Mouse (Mus musculus): Measurements from ENCODE around the gene Crybb3.
A peak's percentile ranks its signal among the peaks of the same experiment; 100 is the strongest.

Crybb3 gene

DNA sequence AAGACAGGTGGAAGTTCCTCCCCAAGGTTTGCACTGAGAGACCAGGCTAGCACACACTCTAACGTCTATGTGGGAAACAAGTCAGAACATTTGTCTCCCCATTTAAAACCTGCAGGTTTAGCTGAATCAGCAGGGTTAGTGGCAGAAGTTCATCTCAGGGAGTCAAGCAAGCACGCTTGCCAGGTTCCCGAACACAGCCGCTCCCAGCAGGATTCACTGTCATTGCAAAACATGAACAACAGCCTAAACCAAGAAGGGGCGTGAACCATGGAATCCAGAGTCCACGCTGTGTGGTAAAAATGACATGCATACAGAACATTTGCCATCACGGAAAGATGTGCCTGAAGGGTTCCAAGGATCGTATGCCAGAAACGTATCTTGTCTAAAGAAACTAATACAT lies 23.7 kb upstream of the Crybb3 start:
- DNase-seq (ENCODE audit: low read depth, low spot score) = no peak

DNA sequence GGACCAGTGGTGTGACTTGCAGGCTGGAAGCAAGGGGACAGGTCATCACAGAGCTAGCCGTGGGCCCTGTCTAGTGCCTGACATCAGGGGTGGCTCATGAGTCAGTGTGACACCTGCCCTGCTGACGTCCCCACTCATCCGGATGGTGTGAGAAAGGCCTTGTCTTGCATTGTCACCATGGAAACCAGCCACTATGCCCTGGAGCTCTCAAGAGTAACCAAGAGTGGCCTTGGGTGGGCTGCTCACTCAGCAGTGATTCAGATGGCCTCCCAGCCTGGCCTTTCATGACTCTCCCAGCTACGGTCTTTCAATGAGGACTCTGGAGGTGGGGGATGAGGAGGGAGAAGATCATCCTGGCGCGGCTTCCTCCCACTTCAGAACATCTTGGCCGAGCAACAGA lies 21.1 kb upstream of the Crybb3 start:
- DNase-seq (ENCODE audit: low read depth, low spot score) = no peak

DNA sequence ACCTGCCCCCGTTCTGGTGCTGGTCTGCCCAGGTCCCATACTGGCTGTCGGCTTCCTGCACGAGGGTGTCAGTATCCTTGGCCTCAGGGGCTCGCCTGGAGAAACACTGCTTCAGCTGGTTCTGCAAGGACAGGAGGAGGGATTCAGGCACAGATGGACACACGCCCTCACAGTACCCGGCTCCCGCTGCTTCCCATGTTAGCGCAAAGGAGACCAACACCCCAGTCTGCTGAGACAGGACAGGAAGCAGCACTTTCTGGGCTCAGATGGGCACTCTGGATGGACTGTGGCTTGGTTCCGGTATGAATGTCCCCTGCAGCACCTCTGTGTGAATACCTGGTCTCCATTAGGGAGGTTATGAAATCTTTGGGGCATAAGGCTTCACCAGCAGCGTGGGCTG lies 20.1 kb upstream of the Crybb3 start:
- DNase-seq (ENCODE audit: low read depth, low spot score) = no peak

DNA sequence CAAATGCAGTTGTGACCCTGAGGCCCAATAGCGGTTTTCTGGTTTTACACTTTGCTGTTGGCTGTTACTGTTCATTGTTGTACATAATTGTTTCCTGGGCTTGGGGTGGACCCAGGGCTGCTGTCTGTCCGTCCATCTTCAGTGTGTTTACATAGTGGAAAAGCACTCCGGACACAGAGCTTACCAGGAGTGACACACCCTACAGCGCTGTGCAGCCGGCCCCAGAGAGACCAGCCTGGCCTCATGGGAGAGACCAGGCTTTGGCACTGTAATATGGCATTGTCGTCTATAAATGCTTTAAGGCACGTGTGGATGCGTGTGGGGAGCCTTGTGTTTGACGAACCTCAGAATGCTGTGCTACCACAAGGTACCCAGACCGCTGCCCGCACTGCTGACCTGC lies 19.0 kb upstream of the Crybb3 start:
- DNase-seq (ENCODE audit: low read depth, low spot score) = no peak

DNA sequence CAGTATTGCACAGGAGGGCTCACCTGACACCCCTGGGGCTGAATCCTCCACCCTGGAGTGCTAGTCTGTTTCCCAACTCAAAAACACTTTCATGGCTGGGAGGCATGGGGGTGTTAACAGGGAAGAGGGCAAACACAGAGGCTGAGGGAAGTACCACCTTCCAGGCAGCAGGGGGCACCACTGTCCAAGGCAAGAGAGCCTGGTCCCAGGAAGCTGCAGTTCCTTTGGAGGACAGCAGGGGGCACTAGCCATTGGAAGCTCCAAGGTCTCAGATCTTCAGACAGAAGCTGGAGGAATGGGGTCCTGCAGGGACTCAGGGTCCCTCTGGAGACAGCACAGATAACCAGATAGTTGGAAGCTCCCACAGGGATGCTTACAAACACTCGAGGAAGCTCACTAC lies 18.2 kb upstream of the Crybb3 start:
- DNase-seq (ENCODE audit: low read depth, low spot score) = peak; percentile 51

DNA sequence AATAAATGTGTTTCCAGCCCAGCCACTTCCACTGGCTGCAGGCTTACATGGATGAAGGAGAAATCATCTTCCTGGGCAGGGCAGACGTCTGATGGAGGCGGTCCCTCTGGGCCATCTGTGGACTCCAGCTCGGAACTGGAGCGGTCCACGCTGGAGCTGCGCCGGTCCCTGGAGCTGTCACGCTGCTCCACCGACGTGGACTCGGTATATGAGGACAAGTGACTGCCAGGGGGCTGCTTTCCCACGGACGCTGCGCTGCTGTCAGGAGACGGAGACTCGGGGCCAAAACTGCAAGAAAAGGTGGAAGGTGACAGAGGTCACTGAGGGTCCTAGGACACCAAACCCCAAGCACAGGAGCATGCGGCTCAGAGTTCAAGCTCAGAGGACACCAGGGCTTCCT lies 16.2 kb upstream of the Crybb3 start:
- no peak for DNase-seq (ENCODE audit: low read depth, low spot score)

DNA sequence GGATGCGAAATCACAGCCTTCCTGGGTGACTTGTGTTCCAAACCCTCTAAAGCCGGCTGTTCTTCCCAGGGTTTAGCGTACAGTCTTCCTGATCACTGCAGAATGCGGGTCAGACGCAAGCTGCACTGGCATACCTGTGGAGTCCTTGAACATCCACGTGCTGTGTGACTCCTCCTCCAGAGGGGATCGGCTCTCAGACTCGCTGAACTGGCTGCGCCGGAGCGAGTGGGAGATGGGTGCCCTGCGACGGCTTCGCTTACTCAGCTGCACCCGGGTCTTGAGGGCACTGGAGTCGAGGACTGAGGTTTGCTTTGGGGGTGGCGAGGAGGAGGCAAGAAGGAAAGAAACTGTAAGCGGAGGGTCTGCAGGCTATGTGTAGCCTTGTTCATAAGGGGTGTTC lies 14.1 kb upstream of the Crybb3 start:
- DNase-seq (ENCODE audit: low read depth, low spot score) = no peak

DNA sequence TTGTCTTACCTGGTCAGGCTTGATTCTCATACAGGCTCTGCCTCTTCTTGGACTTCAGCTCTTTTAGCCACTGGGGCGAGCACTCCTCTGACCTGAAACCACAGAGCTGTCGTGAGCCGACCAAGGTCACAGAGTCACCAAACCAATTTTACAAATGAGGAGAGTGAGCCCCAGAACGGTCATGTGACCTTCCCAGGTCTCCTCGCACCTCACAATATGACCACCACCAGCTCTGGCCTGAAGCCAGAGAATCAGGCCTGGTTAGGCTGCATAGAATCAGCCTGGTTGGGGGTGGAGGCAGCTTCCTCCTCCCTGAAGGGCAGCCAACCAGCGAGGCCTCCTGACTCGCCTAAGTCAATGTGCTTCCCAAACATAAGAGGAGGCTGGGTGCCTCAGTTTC lies 11.0 kb upstream of the Crybb3 start:
- DNase-seq (ENCODE audit: low read depth, low spot score) = no peak

DNA sequence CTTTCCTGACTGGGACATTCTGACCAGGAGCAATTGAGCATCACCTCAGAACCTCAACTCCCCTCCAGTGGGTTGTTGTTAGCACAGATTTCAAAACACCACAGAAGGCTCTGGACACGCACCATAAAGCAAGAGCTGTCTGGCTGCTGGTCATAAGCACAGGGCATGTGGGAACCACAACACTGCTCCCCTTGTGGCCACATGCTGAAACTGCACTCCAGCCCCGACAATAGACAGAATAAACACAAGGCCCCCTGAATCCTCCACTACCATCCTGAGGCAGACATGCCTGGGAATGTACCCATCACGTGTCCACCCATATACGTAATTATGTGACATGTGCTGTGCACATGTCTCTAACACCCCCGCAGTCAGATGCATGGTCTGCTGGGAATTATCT lies 9.8 kb upstream of the Crybb3 start:
- no peak for DNase-seq (ENCODE audit: low read depth, low spot score)

DNA sequence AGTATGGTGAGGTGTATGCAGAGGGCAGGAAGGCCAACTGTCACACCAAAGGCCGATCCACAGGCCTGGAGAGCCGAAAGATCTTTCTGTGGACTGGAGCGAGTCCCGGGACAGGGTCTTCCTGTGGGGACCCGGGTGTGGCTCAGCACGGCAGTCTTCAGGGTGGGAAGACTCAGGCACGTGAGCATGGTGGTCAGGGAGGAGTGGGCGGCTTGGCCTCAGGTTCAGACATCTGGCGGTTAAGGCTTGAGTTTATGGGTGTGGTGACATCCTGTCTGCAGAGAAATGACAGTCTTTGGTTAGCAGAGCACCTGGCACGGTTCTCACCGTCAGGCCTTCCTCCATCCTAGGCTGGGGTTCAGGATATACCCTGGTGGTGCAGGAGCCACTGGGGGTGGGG lies 9.4 kb upstream of the Crybb3 start:
- DNase-seq (ENCODE audit: low read depth, low spot score) = no peak

DNA sequence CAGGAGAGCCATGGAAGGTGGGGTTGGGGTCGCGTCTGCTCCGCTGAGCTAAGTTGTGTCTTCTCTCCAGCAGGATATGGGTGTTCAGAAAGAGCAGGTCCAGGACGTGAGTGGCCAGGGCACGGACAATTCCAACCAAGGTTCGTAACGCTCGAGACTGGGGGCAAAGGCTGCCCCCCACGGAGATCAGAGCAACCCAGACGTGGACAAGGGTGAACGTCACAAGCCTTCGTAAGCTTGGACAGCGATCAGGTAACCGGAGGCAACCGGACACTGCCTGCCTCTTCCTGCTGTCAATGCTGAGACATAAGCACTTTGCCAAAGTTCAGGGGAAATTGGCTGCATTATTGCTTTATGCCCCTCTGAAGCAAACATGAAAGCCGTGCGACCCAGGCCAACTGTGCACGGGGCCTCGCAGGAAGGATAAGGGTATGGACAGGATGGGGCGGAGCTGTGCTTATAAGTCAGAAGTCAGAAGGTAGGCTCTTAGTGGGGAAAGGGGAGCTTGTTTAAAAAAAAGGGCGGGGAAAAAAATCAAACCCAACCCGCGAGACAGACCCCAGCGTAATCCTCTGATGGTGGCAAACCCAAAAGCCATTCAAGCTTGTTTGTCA lies 8.8 kb upstream of the Crybb3 start:
- no peak for DNase-seq (ENCODE audit: low read depth, low spot score)

DNA sequence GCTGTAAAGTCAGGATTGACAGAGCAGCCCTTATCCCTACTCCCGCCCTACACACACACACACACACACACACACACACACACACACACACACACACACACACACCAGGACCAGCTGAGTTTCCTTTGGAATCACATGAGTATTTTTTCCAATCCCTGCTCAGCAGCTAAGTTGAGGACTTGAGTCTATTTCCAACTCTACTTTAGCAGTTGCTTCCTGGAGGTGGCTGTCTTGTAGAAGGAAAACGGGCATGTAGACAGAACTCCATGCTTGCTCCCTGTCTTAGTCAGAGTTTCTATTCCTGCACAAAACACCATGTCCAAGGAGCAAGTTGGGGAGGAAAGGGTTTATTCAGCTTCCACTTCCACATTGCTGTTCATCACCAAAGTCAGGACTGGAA lies 6.1 kb upstream of the Crybb3 start:
- DNase-seq (ENCODE audit: low read depth, low spot score) = no peak

DNA sequence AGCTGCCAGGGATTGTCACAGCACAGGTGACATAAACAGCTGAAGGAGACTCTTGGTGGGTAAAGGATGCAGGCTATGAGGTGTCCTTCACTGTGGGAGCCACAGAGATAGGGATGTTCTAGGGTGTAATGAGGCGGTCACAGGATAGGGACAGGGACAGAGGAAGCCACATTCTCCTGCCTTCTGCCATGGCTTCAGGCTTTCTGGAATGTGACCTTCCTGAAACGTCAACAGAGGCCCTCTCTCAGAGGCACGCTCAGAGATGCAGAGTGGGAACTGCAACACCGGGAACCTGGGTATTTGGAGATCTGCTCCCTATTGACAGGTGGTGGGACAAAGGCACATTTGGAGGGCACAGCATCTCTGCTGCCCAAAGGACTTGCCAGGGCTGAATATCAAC lies 5.6 kb upstream of the Crybb3 start:
- no peak for DNase-seq (ENCODE audit: low read depth, low spot score)

DNA sequence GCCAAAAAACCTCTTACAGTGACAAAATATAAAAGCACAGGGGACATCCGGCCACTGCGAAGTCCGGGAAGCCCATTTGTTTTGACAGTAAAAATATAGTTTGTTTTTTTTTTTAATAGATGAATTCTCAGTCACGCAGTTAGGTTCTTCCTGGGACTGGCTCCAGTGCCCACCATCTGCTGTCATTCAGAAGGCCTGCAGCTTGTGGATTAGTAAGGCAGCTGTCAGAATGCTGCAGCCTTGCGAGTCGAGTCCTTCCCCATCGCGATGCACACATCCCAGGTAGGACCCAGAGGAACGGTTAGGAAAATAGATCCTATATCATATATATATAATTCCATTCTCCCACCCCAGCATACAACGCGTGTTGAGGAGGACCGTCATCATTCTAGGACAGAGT lies 5.1 kb upstream of the Crybb3 start:
- DNase-seq (ENCODE audit: low read depth, low spot score) = no peak

DNA sequence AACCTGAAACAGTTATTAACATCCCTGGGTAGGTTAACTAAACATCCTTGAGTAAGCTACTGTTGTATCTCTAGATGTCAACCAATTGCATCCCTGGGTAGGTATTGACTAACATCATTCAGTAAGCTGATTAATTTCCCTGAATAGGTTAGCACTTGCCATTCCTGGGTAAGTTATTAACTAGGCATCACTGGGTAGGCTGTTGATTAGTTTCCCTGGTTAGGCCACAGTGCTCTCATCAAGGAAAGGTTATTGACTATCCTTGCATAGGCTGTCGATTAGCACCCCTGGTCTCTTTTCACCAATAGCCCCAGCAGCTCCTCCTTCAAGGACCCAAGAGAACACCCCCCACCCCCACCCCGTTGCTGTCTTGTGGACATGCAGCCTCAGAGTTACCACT lies 4.5 kb upstream of the Crybb3 start:
- no peak for DNase-seq (ENCODE audit: low read depth, low spot score)

DNA sequence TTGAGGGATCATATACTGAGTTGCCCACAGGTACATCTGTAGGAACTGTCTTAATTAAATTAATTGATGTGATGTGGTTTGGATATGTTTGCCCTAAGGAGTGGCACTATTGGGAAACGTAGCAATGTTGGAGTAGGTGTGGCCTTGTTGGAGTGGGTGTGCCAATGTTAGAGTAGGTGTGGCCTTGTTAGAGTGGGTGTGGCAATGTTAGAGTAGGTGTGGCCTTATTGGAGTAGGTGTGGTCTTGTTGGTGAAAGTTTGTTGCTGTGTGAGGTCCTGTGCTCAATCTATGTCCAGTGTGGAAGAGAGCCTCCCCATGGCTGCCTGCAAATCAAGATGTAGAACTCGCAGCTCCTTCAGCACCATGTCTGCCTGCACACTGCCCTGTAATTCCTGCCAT lies 2.9 kb upstream of the Crybb3 start:
- no peak for DNase-seq (ENCODE audit: low read depth, low spot score)

DNA sequence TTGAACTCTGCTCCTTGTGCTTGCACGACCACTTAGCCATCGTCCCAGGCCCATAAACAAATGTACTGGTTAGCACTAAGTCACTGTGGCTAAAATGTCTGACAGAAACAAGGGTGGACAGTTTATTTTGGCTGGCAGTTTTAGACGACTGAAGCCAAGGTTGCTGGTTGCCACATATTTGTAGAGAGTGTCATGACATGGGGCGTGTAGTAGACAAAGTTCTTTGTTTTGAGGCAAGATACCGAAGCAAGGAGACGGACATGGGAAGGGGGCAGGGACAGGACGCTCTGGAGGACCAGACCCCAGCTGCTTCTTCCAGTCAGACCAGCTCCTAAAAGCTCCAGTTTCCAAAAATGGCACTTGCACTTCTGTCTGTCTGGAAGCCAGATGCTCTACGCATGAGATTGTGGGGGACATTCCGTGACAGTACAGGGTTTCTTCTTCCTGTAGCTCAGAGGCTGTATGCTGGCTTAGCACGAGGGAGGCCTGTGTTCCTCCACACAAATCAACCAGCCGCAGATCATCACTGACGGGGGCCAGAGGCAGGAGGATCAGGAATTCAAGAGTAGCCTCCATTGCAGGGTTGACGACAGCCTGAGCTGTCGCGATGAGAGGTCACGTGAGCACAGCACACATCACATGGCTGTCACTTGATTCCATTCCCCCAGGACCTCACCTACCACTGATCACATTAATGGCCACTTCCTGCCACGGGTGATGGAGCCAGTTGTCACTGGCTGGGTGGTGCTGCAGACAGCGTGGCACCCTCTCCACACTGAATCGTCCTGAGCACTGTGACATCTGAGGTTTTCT lies 1.2 kb upstream of the Crybb3 start:
- no peak for DNase-seq (ENCODE audit: low read depth, low spot score)

DNA sequence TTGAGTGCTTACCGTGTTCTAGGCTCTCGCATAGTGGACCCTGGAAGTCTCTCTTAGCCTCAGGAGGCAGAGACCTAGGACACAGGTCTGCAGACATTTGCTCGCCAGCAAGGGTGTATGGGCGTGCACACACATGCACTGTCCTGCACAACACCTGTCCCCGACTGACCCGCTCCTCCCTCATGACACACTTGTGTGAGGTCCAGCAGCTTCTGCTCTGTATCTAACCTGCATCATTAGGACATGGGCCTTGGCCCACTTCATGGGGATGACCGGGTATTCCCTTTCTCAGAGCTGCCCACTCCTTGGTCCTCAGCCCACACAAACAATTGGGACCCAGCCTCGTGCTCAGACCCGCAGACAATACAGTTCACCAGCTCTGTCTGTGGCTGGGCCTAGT lies 364 bp downstream of the Crybb3 start:
- DNase-seq (ENCODE audit: low read depth, low spot score) = no peak

DNA sequence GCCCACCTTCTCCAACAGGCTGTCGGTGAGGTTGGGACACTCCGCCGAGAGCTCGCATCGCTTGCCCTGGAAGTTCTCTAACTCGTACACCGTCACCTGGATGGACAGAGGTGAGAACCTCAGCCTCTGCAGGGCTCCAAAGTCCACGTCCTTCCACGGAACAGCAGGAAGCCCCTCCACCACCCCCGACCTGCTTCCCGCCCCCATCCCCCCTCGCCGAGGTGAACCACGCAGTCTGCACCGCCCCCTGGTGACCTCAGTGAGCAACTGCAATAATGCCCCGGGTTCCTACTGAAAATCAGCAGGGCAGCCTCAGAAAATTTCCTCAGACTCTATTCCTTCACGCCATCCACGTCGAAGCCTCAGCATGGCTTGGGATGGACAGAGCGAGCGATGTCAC lies 1.6 kb downstream of the Crybb3 start:
- DNase-seq (ENCODE audit: low read depth, low spot score) = no peak

DNA sequence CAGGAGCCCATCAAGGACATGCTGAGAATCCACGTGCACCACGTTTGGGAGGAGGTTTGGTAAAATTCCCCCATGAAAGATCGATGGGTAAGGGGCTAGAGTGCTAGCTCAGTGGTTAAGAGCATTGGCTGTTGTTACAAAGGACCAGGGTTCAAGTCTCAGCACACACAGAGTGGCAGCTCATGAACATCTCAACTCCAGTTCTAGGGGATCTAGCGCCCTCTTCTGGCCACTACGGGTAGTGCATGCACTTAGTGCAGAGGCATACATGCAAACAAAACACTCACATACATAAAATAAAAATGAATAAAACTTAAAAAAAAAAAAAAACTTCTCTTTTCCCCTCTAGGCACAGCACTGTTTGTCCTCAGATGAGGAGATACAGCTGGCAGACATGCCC lies 2.7 kb downstream of the Crybb3 start:
- DNase-seq (ENCODE audit: low read depth, low spot score) = no peak

DNA sequence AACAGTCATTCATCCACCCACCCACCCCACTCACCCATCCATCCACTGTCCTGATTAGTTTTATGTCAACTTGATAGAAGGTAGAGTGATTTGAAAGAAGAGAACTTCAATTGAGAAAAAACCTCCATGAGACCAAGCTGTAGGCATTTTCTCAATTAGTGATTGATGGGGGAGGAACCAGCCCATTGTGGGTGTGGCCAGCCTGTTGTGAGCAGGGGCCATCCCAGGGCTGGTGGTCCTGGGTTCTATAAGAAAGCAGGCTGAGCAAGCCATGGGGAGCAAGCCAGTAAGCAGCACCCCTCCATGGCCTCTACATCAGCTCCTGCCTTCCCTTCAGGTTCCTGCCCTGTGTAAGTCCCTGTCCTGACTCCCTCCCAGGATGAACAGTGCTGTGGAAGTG lies 11.4 kb downstream of the Crybb3 start, which contains the start of gene Crybb2:
TSS of gene Crybb2 (minus strand) at position 101 of the 400 bp plus-strand sequence.
- no peak for DNase-seq (ENCODE audit: low read depth, low spot score)

DNA sequence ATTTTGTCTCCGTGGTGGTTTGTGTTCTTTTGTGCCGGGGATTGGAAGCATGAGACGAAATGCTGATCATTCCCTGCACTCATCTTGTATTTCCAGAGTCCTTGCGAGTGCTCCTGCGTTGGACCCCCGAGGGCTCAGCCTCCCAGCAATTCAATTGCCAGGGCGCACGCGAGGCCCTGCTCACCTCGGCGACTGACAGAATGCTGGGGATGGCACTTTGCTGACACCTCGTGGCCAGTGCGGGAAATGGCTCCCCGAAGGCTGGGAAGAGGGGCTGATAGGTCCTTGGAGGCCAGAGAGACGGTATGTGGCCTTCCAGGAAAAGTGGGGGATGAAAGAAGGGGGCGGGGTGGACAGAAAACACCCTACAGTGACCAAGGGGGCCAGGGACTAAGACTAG lies 27.1 kb downstream of the Crybb3 start:
- no peak for DNase-seq (ENCODE audit: low read depth, low spot score)

DNA sequence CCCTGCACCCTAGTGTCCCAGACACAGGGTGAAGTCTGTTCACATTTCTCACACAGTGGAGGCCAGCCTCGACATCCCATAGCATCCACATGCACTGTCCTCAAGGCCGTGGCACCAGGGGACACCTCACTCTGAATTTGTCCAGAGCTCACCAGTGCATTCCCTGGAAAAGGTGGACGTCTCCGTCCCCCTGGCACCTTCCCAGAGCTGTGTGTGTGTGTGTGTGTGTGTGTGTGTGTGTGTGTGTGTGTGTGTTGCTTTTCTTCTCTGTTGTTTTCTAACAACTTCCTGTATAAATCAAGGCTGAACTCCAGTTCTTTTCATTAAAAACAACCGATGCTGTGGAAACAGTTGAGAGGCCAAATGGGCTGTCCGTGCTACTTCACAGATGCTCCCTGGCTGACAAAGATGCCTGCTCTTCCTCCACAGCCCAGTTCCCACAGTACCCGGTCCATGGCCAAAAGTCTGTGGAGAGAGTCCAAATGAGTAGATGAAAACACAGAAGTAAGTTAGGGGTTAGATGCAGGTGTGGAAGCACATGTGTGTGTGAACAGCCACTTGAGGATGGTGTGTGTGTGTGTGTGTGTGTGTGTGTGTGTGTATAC lies 30.7 kb downstream of the Crybb3 start:
- DNase-seq (ENCODE audit: low read depth, low spot score) = no peak
